Mouse (Mus musculus) thymus, adult 2 months (tissue): ENCODE measurements around the gene Podxl.

Experiments used
- CTCF ChIP-seq: fragments of 200-500 bp; IDR thresholded peaks from 2 replicates; pipeline ENCODE4 v1.5.1; 2012; ENCODE audit warnings: mild to moderate bottlenecking, control low read depth, low read length, moderate library complexity, borderline replicate concordance; ENCODE audit not compliant: control insufficient read depth, poor library complexity, insufficient read depth; ENCODE audit errors: extremely low read depth
- POLR2A ChIP-seq: fragments of 200-500 bp; IDR thresholded peaks from 2 replicates; pipeline ENCODE4 v1.6.1; 2012; ENCODE audit warnings: mild to moderate bottlenecking, low read length, control low read depth, moderate library complexity; ENCODE audit not compliant: control insufficient read depth, poor library complexity, insufficient read depth; ENCODE audit errors: extremely low read depth

DNA sequence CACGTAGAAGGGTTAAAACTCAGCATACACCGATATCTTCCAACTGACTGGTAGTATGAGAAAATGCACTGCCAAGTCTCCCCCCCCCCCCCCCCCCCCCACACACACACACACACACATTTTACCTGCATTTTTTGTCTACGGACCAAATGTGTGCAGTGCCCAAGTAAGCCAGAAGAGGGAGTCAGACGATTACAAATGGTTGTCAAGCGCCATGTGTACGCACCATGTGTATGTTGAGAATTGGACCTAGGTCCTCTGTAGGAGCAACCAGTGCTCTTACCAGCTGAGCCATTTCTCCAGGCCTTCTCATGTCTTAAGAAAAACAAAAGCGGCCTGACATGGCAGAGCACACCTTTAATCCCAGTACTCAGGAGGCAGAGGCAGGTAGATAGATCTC, 35.9 kb downstream of the Podxl start:
- TF ChIP-seq CTCF (no peak), POLR2A (no peak)
